In genomic region chr5:76832529-76833210, GRCm38 (mm10) we compare ENCODE assay signal across 23 mouse cellular contexts.
DNase-seq lines count a peak whose midpoint lies in the region; ATAC-seq and TF ChIP-seq lines count a peak whose summit lies in the region.
"Had no signal": no experiment of that assay in that cellular context is flagged by ENCODE, and none has a peak within 500 bp of the region (broad histone marks: within the 10 kb centered on the region; RNA-seq: fewer than 3 reads in every experiment).

No protein-coding gene starts in this region.

- no peaks in the 10 kb centered on the region for H3K36me3 ChIP-seq in E14TG2a.4 (ENCODE audit: insufficient read depth, low read length)
- no peaks in the 10 kb centered on the region for H3K36me3 ChIP-seq in embryonic facial prominence, embryonic 13.5 days
- H3K36me3 ChIP-seq: heart, embryonic 12.5 days; limb, embryonic 12.5 days; liver, embryonic 12.5 days had no signal

- H3K9me3 ChIP-seq in E14TG2a.4 (ENCODE audit: low read length): no peaks in the 10 kb centered on the region
- H3K9me3 ChIP-seq in embryonic facial prominence, embryonic 13.5 days: no peaks in the 10 kb centered on the region; the same call in 1 of the 2 replicates
- H3K9me3 ChIP-seq: liver, embryonic 12.5 days; midbrain, embryonic 12.5 days had no signal

- peaks cover 5% of the 10 kb centered on the region; the same call in 1 of the 2 replicates for H3K27me3 ChIP-seq in E14TG2a.4 (ENCODE audit: insufficient read depth, low read length)
- H3K27me3 ChIP-seq in embryonic facial prominence, embryonic 13.5 days: no peaks in the 10 kb centered on the region
- H3K27me3 ChIP-seq: heart, embryonic 12.5 days; limb, embryonic 12.5 days; liver, embryonic 12.5 days; midbrain, embryonic 12.5 days; neural tube, embryonic 12.5 days; Patski had no signal

- intact Hi-C loops in heart, postnatal 36 days (cut with DNase I): no loop called here
- intact Hi-C loops in gastrocnemius, postnatal 36 days (cut with DNase I): no loop called here

- H3K4me1 ChIP-seq in E14TG2a.4 (replicated peaks; ENCODE audit: low read depth, low read length): peaks cover 19% of the 10 kb centered on the region
- peaks cover 7% of the 10 kb centered on the region for H3K4me1 ChIP-seq in embryonic facial prominence, embryonic 13.5 days
- H3K4me1 ChIP-seq: heart, embryonic 12.5 days; liver, embryonic 12.5 days had no signal

- WGBS in embryonic facial prominence, embryonic 13.5 days: 69% methylated on average over 17 of the region's 17 CpGs

- H3K4me3 ChIP-seq in E14TG2a.4 (replicated peaks; ENCODE audit: low read length): 0 out of 2 replicates have a peak overlapping the region, but pooled peaks have one; percentile 3
- H3K4me3 ChIP-seq in embryonic facial prominence, embryonic 13.5 days: no peak overlapping the region
- H3K4me3 ChIP-seq: heart, embryonic 12.5 days; limb, embryonic 12.5 days; liver, embryonic 12.5 days; midbrain, embryonic 12.5 days; neural tube, embryonic 12.5 days had no signal

- TF ChIP-seq CTCF in E14TG2a.4 (conservative IDR thresholded peaks at IDR 0.05; ENCODE audit: low read length): no peak

- no peak overlapping the region for H3K4me2 ChIP-seq in embryonic facial prominence, embryonic 13.5 days
- H3K4me2 ChIP-seq: heart, embryonic 12.5 days; limb, embryonic 12.5 days; liver, embryonic 12.5 days; midbrain, embryonic 12.5 days; neural tube, embryonic 12.5 days had no signal

- H3K9ac ChIP-seq in embryonic facial prominence, embryonic 13.5 days: no peak overlapping the region
- H3K9ac ChIP-seq: heart, embryonic 12.5 days; limb, embryonic 12.5 days; liver, embryonic 12.5 days; midbrain, embryonic 12.5 days; neural tube, embryonic 12.5 days had no signal

- peak; percentile 40; the same call in 1 of the 2 replicates for ATAC-seq in embryonic facial prominence, embryonic 13.5 days (ENCODE audit: insufficient number of reproducible peaks, insufficient read depth, low FRiP score, low TSS enrichment, low read depth)
- peak; percentile 90 for ATAC-seq in granulocyte monocyte progenitor cell, adult 5-6 weeks (replicated peaks; ENCODE audit: poor library complexity, severe bottlenecking)
- ATAC-seq: activated CD4-positive, CD25-positive, alpha-beta regulatory T cell, adult 4 months; hindbrain, embryonic 16.5 days; liver, embryonic 12.5 days; Patski had no signal

- H3K27ac ChIP-seq in embryonic facial prominence, embryonic 13.5 days: 0 out of 2 replicates have a peak overlapping the region, but pooled peaks have one; percentile 39
- H3K27ac ChIP-seq: kidney, postnatal 0 days; limb, embryonic 12.5 days; liver, embryonic 12.5 days; midbrain, embryonic 12.5 days; neural tube, embryonic 12.5 days had no signal

- peak; percentile 39 for DNase-seq in 416B (ENCODE audit: low read depth)
- DNase-seq in spleen, postnatal 10 days (ENCODE audit: low spot score in 2 of 2): no peak
- no peak for DNase-seq in heart, postnatal 36 days
- DNase-seq in gastrocnemius, postnatal 36 days: no peak
- DNase-seq: adrenal gland, postnatal 10 days; cerebellum, adult 9-11 months; kidney, adult 11 months; lung, adult 2 months; lung, postnatal 36 days; thymus, adult 18-20 months; thymus, postnatal 4 days had no signal
